Mouse (Mus musculus): Measurements from ENCODE around the gene Rnasel.

The Rnasel gene

GRCm38 (mm10) chr1:153736096-153736495, 13.1 kb upstream of the Rnasel start:
- DNase-seq (ENCODE audit: low read depth, low spot score) = no peak

DNA sequence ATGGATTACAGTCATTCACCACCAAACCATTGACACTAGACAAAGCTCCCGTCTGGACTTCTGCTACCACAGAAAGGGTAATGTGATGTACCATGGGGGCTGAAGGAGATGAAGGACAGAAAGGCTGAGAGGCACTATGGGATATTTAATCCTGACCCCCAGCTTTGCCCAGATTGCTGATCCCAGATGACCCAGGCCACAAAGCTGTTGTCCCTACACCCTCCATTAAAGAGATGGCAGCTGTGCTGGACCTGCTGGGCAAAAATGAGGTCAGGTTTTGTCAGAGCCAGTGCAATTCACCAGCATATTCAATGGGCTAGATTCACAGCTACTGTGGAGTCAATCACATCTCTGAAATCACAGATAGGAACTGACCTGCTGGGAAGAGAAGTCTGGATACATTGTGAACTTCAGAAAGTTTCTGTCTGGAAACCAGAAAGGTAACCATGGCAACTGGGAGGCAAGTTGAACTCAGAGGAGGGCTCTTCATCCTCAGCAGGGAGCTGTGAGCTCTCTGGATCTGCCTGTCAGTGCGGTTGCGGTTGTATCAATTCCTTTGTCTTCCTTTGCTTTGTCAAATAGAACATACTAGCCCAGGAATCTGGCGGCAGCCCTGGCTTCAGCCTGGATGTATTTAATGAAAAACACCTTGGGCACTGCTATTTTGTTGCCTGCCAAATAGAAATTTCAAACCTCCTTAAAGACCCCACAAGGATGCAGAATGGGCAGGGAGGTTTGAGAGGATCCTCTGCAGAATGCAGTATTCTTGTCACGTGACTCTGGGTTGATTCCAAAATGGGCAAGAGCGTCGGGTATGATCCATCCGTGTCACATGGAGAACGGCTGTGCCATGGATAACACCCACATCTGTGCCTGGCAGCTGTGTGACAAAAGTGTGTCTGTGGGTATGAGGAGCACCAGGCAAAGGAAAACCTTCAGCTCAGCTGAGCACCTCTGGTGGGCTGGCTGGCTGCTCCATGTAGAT, 11.8 kb upstream of the Rnasel start:
- DNase-seq (ENCODE audit: low read depth, low spot score) = no peak

DNA sequence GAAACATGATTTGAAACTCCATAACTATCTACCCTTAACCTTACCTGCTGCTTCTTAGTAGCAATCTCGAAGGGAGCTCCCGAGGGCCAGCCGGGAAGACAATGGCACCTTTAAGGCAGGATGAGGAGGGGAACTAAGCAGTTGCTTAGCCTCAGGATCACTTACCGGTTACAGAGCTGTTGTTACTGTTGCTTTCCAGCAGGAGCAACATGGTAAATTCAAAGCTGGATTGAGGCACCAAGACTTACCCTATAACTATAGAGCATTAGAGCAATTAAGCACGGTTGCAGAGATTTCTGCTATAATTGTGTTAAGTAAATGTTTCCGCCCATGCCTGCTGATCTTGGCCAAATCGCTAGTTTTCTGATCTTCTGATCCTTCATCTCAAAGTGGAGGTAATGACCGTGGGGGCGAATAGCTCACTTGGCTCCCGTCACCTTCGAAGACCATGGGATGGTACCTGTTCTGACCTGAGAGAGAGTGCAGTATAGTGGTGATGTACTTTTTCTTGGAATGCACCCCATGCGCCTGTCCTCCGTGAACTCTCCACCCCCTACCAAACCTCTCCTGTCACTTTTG, 9.7 kb upstream of the Rnasel start:
- no peak for DNase-seq (ENCODE audit: low read depth, low spot score)

DNA sequence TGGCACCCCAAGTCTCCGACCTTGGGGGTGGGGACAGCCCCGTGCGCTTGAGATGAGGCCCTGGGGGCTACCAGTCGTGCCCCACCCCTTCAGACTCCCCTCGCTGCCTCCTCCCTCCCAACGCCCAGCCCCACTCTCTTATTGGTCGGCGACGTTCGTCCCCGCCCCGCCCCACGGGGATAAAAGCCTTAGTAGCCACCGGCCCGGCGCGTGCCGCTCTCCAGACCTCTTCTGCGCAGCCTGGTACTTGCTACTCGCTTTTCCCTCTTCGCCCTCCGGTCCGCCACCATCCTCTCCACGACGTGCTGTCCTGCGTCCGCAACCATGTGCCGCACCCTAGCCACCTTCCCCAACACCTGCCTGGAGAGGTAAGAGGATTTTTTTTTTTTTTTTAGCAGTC, 9.1 kb upstream of the Rnasel start, which contains the start of gene Rgs16:
Gene Rgs16, plus strand, starts transcription at position 205 of the 400 bp plus-strand sequence.
- peak; percentile 68 for DNase-seq (ENCODE audit: low read depth, low spot score)

- no peak for DNase-seq (ENCODE audit: low read depth, low spot score)
These were observed 8.3 kb upstream of the Rnasel start for GRCm38 (mm10) chr1:153740775-153741400.

DNA sequence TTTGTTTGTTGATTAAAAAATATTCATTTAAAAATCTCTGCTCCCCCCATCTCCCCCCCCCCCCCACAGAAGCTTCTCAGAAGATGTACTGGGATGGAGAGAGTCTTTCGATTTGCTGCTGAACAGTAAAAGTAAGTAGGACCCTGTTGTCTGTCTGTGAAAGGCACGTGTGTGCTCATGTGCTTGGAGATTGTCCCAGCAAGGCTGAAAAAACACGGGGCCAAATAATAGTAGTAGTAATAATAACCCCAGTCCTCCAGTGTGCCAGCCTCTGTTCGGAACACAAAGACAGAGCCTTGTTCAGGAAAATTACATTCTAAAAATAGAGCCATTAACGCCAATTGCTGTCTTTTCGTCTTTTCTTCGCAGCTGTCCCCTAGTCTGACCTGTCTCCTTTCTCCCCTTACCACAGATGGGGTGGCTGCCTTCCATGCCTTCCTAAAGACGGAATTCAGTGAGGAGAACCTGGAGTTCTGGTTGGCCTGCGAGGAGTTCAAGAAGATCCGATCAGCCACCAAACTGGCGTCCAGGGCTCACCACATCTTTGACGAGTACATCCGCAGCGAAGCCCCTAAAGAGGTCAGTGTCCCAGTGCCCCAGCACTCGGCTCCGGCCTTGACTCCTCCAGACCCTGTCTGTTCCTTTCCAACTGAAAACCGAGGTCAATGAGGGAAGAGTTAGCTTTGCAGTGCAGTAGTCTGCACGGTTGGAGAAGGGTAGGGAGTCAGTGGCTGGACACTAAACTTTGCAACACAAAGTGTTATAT, 7.5 kb upstream of the Rnasel start:
- no peak for DNase-seq (ENCODE audit: low read depth, low spot score)

GRCm38 (mm10) chr1:153742374-153743155, 6.7 kb upstream of the Rnasel start:
- no peak for DNase-seq (ENCODE audit: low read depth, low spot score)

- no peak for DNase-seq (ENCODE audit: low read depth, low spot score)
These were observed 3.0 kb upstream of the Rnasel start for GRCm38 (mm10) chr1:153746119-153746670.

DNA sequence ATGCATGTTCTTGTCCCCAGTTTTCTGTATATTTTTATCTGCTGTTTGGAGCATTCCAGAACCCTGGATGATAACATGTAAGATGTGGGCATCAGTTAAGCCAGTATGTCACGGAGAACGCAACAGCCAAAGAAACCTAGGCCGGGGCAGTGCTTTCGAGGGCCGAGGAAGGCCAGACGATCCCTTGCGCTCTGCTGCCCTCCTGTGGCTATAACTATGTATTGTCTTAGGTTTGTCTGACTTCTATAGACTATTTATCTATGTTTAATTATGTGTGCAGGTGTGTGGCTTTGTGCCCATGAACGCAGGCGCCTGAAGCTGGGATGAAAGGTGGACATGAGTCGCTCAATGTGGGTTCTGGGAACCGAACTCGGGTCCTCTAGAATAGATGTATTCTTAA, 2.5 kb upstream of the Rnasel start:
- DNase-seq (ENCODE audit: low read depth, low spot score) = peak; percentile 72

GRCm38 (mm10) chr1:153747861-153748530, 1.2 kb upstream of the Rnasel start:
- DNase-seq (ENCODE audit: low read depth, low spot score) = no peak

DNA sequence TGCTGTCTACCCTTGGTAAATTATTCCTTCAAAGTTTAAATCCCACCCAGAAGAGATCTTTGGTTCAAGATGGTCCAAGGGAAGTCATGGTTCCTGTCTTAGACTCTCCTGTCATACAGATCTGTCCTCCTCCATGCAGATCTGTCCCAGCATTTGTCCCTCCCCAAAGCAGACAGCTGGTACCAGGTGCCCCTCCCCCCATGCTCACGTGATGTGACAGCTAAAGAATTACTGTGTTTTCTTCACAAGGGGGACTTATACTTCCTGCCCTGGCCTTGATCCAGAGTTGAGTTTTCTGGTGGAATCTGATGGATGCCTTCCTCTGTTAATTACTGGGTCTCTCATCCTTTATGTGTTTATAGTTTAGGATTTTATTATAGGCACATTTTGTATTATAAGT, 677 bp upstream of the Rnasel start:
- DNase-seq (ENCODE audit: low read depth, low spot score) = no peak

- DNase-seq (ENCODE audit: low read depth, low spot score) = no peak
These were observed 828 bp downstream of the Rnasel start for GRCm38 (mm10) chr1:153750054-153750453.

DNA sequence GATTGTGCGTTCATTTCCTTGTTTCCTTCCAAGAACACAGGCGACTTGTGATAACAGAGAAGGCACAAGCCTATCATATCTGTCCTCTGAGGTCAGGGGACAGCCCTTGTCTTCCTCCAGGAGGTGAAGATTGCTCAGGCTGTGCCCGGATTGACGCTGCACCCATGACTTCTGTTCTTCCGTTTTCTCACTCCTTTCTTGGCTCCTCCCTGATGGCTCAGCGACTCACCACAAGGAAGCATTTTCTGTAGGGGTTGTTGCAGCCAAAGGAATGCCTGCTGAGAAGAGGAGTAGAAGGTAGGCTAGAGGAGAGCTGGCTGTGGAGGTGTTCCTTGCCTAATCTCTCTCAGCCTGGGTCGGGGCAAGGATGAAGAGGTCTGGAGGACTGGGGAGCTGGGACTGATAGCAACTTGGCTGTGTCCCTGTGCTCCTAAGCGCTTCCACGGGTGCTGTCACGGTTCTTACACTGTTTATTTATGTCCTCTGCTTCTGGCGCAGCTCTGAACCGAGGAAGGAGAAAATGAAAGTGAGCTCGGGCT, 2.6 kb downstream of the Rnasel start:
- DNase-seq (ENCODE audit: low read depth, low spot score) = no peak

DNA sequence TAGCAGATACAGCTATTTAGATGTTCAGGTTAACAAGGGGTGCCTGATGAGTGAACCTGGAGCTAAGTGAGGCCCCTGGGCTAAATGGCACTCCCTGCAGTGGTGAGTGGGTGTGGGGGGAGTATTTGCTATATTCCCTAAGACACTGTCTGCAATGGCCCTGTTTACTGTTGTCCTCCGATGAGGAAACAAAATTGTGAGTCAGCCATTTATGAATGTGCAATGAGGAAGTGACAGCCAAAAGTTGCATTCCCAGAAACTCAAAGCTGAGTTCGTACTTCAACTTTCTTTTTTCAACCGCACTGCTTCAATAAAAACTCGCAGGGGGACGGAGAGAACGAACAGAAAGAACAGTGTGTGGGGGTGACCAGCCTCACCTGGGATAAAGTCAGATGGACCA, 3.3 kb downstream of the Rnasel start:
- DNase-seq (ENCODE audit: low read depth, low spot score) = no peak

GRCm38 (mm10) chr1:153753725-153754464, 4.7 kb downstream of the Rnasel start:
- DNase-seq (ENCODE audit: low read depth, low spot score) = no peak

DNA sequence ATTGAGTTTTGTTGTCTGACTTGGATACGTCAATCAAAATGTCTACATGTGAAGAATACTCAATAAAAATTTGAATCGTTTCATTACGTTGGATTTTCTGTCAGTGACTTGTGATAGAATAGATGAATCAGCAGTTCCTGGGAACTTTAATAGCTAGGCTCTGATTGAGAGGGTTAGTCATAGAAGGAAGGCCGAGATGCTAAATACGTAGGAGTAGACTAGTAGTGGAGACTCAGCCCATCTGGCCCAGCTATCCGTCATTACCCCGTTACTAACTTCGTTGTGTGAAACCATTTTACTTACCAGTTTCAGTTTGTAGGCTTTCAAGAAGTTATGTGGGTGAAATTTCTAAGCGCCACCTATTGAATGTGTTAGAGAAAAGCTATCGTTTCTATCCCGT, 14.9 kb downstream of the Rnasel start:
- DNase-seq (ENCODE audit: low read depth, low spot score) = no peak

GRCm38 (mm10) chr1:153766298-153766697, 17.1 kb downstream of the Rnasel start:
- no peak for DNase-seq (ENCODE audit: low read depth, low spot score)

DNA sequence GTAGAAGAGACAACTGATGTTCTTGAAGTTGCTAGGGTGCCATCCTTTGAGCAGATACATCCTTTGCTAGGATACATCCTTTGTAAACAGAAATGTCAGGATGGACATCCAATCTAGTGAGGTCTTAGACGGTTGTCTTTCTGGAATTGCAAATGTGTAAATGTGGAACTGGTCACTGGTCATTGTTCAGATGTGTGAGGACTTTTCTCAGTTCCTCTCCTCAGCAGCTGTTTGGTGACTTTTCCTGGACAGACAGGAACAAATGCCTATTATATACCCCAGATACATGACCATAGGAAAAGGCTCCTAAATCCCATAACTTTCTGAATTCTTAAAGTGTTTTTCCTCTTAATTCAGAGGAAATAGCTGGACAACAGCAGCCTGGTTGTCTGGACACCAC, 18.1 kb downstream of the Rnasel start:
- no peak for DNase-seq (ENCODE audit: low read depth, low spot score)

DNA sequence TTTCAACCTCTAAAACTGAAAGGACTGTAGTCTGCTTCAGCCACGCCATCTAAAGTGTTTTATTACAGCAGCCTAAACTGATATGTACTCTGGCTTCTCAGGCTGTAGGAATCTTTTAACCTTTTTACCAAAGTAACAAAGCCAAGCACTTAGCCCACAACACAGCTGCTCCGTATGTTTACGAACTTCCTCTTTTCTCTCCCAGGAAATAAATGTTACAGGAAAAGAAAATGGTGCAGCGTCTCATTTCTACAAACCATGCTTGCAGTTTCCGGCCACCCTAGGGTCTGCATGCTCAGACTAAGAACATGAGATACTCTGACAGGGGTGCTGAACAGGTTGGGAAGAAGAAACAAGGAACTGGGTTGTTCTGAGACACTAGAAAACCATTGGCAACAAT, 19.2 kb downstream of the Rnasel start:
- no peak for DNase-seq (ENCODE audit: low read depth, low spot score)

Measured in embryo, embryonic 11.5 days (tissue).